Mouse (Mus musculus) megakaryocyte, embryonic 14.5 days (primary cell): Measurements from ENCODE around the gene Arl14ep. TPM values are rescaled to one million over a fixed set of nuclear protein-coding genes. Genes with fewer than 3 reads are reported as not detected.
"Not testable (repeated sequence)": the region's sequence is repeated elsewhere in the genome, so short reads cannot be mapped to it uniquely, and the experiment has no call there.

Experiments used
- H3K27me3 ChIP-seq: replicated peaks from 2 replicates; pipeline ENCODE3; 2012; ENCODE audit warnings: inconsistent platforms
- H3K36me3 ChIP-seq: replicated peaks from 2 replicates; pipeline ENCODE3; 2012; ENCODE audit warnings: low read length, inconsistent platforms, mixed read lengths
- H3K4me1 ChIP-seq: 2 replicates; pipeline ENCODE4 v1.6.1; 2012; ENCODE audit warnings: inconsistent platforms
- H3K4me3 ChIP-seq: replicated peaks from 2 replicates; pipeline ENCODE3; 2012; ENCODE audit warnings: moderate library complexity, mild to moderate bottlenecking, inconsistent platforms
- H3K9me3 ChIP-seq: 2 replicates; pipeline ENCODE4 v1.6.1; 2012; ENCODE audit warnings: inconsistent platforms
- FLI1 ChIP-seq: IDR thresholded peaks from 2 replicates; pipeline ENCODE4 v1.6.1; 2012; ENCODE audit warnings: low read length, inconsistent platforms, mixed read lengths
- GATA1 ChIP-seq: IDR thresholded peaks from 3 replicates; pipeline ENCODE4 v1.6.1; 2012; ENCODE audit warnings: mixed read lengths, low read length, inconsistent platforms, borderline replicate concordance
- polyA plus RNA-seq: library from polyadenylated mRNA; stranded (reverse); fragments of >175 nt; gene quantifications from 2 replicates; pipeline ENCODE4 v1.2.3, GENCODE M21; 2012; ENCODE audit warnings: low replicate concordance; ENCODE audit not compliant: insufficient read depth

The Arl14ep gene
- 1.5 TPM in 1 of 2 replicates, not detected in the other for polyA plus RNA-seq

GRCm38 (mm10) chr2:106973959-106974639 lies at the start of gene Arl14ep:
Gene Arl14ep (minus strand): TSS chr2:106974424.
- Histone ChIP-seq H3K9me3 (no peaks in the 10 kb centered on the region), H3K36me3 (peaks cover 14% of the 10 kb centered on the region), H3K27me3 (no peaks in the 10 kb centered on the region), H3K4me1 (peaks cover 36% of the 10 kb centered on the region), H3K4me3 (peak within 1 kb of the TSS; percentile 99)
- no peak for TF ChIP-seq GATA1
- TF ChIP-seq FLI1 = no peak

GRCm38 (mm10) chr2:107022713-107023112 lies 48.5 kb upstream of the Arl14ep start:
- Histone ChIP-seq H3K27me3 (no peaks in the 10 kb centered on the region), H3K9me3 (peaks cover 21% of the 10 kb centered on the region), H3K4me3 (peak overlapping the region; percentile 26), H3K36me3 (no peaks in the 10 kb centered on the region), H3K4me1 (no peaks in the 10 kb centered on the region)
- TF ChIP-seq GATA1 (no peak), FLI1 (no peak)

GRCm38 (mm10) chr2:107019331-107019730 lies 45.1 kb upstream of the Arl14ep start:
- Histone ChIP-seq H3K4me3 (no peak overlapping the region), H3K4me1 (no peaks in the 10 kb centered on the region), H3K36me3 (no peaks in the 10 kb centered on the region), H3K27me3 (no peaks in the 10 kb centered on the region), H3K9me3 (peaks cover 20% of the 10 kb centered on the region)
- no peak for TF ChIP-seq GATA1
- no peak for TF ChIP-seq FLI1

GRCm38 (mm10) chr2:107013161-107013560 lies 38.9 kb upstream of the Arl14ep start:
- H3K4me3 ChIP-seq = no peak overlapping the region
- peaks cover 19% of the 10 kb centered on the region for H3K9me3 ChIP-seq
- no peaks in the 10 kb centered on the region for H3K36me3 ChIP-seq
- TF ChIP-seq FLI1 (no peak), GATA1 (no peak)
- H3K27me3 ChIP-seq = no peaks in the 10 kb centered on the region
- H3K4me1 ChIP-seq = no peaks in the 10 kb centered on the region

- no peaks in the 10 kb centered on the region for H3K36me3 ChIP-seq
- H3K4me1 ChIP-seq = no peaks in the 10 kb centered on the region
- no peaks in the 10 kb centered on the region for H3K27me3 ChIP-seq
- peaks cover 19% of the 10 kb centered on the region for H3K9me3 ChIP-seq
- TF ChIP-seq GATA1 (no peak), FLI1 (no peak)
- H3K4me3 ChIP-seq = no peak overlapping the region
Measured at GRCm38 (mm10) chr2:107012318-107012717, 38.1 kb upstream of the Arl14ep start.

GRCm38 (mm10) chr2:107010160-107010559 lies 35.9 kb upstream of the Arl14ep start:
- Histone ChIP-seq H3K4me3 (no peak overlapping the region), H3K36me3 (no peaks in the 10 kb centered on the region), H3K4me1 (no peaks in the 10 kb centered on the region), H3K27me3 (no peaks in the 10 kb centered on the region), H3K9me3 (peaks cover 16% of the 10 kb centered on the region)
- no peak for TF ChIP-seq GATA1
- no peak for TF ChIP-seq FLI1

- Histone ChIP-seq H3K4me1 (no peaks in the 10 kb centered on the region), H3K27me3 (no peaks in the 10 kb centered on the region), H3K9me3 (peaks cover 15% of the 10 kb centered on the region), H3K36me3 (no peaks in the 10 kb centered on the region), H3K4me3 (no peak overlapping the region)
- no peak for TF ChIP-seq GATA1
Measured at GRCm38 (mm10) chr2:107006378-107006777, 32.2 kb upstream of the Arl14ep start.

GRCm38 (mm10) chr2:107005876-107006275 lies 31.7 kb upstream of the Arl14ep start:
- not testable (repeated sequence) for H3K4me1 ChIP-seq, H3K27me3 ChIP-seq, H3K36me3 ChIP-seq, H3K4me3 ChIP-seq
- peaks cover 10% of the 10 kb centered on the region for H3K9me3 ChIP-seq

GRCm38 (mm10) chr2:106991261-106991660 lies 17.0 kb upstream of the Arl14ep start:
- Histone ChIP-seq H3K4me1 (no peaks in the 10 kb centered on the region), H3K36me3 (no peaks in the 10 kb centered on the region), H3K9me3 (no peaks in the 10 kb centered on the region), H3K4me3 (no peak overlapping the region), H3K27me3 (no peaks in the 10 kb centered on the region)
- TF ChIP-seq FLI1 (no peak), GATA1 (no peak)

- no peaks in the 10 kb centered on the region for H3K27me3 ChIP-seq
- H3K4me3 ChIP-seq = no peak overlapping the region
- no peaks in the 10 kb centered on the region for H3K36me3 ChIP-seq
- no peaks in the 10 kb centered on the region for H3K9me3 ChIP-seq
- no peaks in the 10 kb centered on the region for H3K4me1 ChIP-seq
- no peak for TF ChIP-seq FLI1
- TF ChIP-seq GATA1 = no peak
Measured at GRCm38 (mm10) chr2:106984945-106985344, 10.7 kb upstream of the Arl14ep start.

- Histone ChIP-seq H3K36me3 (no peaks in the 10 kb centered on the region), H3K27me3 (no peaks in the 10 kb centered on the region), H3K9me3 (no peaks in the 10 kb centered on the region), H3K4me1 (no peaks in the 10 kb centered on the region), H3K4me3 (no peak overlapping the region)
- TF ChIP-seq FLI1 = no peak
- TF ChIP-seq GATA1 = no peak
Measured at GRCm38 (mm10) chr2:106982503-106982902, 8.3 kb upstream of the Arl14ep start.
